Mouse (Mus musculus): ENCODE data around the gene Tmeff2.

DNA sequence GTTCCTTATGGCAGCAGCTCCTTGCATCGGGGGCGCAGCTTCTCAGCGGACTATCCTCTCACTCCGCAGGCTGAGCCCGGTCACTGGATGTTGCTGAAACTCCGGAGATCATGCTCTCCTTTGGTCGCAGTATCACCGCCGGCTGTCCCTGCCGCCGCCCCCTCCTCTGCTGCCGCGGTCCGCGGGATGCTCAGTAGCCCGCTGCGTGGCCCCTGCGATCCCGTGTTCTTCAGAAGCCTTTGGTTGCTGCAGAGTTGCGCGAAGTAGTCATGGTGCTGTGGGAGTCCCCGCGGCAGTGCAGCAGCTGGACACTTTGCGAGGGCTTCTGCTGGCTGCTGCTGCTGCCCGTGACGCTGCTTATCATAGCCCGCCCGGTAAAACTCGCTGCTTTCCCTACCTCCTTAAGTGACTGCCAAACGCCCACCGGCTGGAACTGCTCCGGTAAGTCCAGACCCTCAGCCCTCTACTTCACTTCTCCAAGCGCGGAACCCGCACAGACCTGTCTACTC, 27.3 kb downstream of the Tmeff2 start:
- TF ChIP-seq CTCF (IDR thresholded peaks at IDR 0.05; ENCODE audit: insufficient read depth, low read depth, low read length) (no peak), POLR2A (IDR thresholded peaks at IDR 0.05; ENCODE audit: insufficient read depth, low read depth, low read length) (no peak)

Measured in olfactory bulb, adult 2 months (tissue).